ENCODE assay signal across 10 mouse cellular contexts in genomic region chr5:43855769-43856168, GRCm38 (mm10). TPM values are rescaled to one million over a fixed set of nuclear protein-coding genes. Genes with fewer than 3 reads are reported as not detected.
DNase-seq lines count a peak whose midpoint lies in the region; ATAC-seq and TF ChIP-seq lines count a peak whose summit lies in the region.
"Had no signal": no experiment of that assay in that cellular context is flagged by ENCODE, and none has a peak within 500 bp of the region (broad histone marks: within the 10 kb centered on the region; RNA-seq: fewer than 3 reads in every experiment).

No protein-coding gene starts in this region.

- no peak for TF ChIP-seq POLR2A in bone marrow macrophage, adult 2 months (IDR thresholded peaks at IDR 0.05; ENCODE audit: borderline replicate concordance, low read depth, low read length)

- no peak overlapping the region for H3K4me3 ChIP-seq in lung, embryonic 15.5 days
- H3K4me3 ChIP-seq in bone marrow macrophage, adult 2 months (ENCODE audit: insufficient read depth, low read length) = no peak overlapping the region
- no peak overlapping the region for H3K4me3 ChIP-seq in liver, embryonic 16.5 days (ENCODE audit: low read depth, low read length)
- H3K4me3 ChIP-seq in stomach, embryonic 16.5 days (replicated peaks; ENCODE audit: low read length) = no peak overlapping the region
- H3K4me3 ChIP-seq in midbrain, embryonic 16.5 days (ENCODE audit: low read depth, low read length) = no peak overlapping the region

- WGBS in lung, embryonic 15.5 days = 10% methylated on average over 2 of the region's 2 CpGs
- WGBS in liver, embryonic 16.5 days (ENCODE audit: insufficient replicate concordance) = 17% methylated on average over 2 of the region's 2 CpGs
- 9% methylated on average over 2 of the region's 2 CpGs for WGBS in stomach, embryonic 16.5 days
- 85% methylated on average over 2 of the region's 2 CpGs for WGBS in midbrain, embryonic 16.5 days

- no peak overlapping the region for H3K4me2 ChIP-seq in lung, embryonic 15.5 days
- no peak overlapping the region for H3K4me2 ChIP-seq in liver, embryonic 16.5 days (ENCODE audit: low read depth, low read length)
- no peak overlapping the region for H3K4me2 ChIP-seq in stomach, embryonic 16.5 days (ENCODE audit: low read depth, low read length)
- no peak overlapping the region for H3K4me2 ChIP-seq in midbrain, embryonic 16.5 days (ENCODE audit: low read length)

- peaks cover 7% of the 10 kb centered on the region; the same call in 1 of the 2 replicates for H3K4me1 ChIP-seq in lung, embryonic 15.5 days
- H3K4me1 ChIP-seq in bone marrow macrophage, adult 2 months (ENCODE audit: control insufficient read depth, insufficient read depth, low read length) = peaks cover 28% of the 10 kb centered on the region
- H3K4me1 ChIP-seq in liver, embryonic 16.5 days (ENCODE audit: control insufficient read depth, low read depth, low read length) = no peaks in the 10 kb centered on the region
- H3K4me1 ChIP-seq in stomach, embryonic 16.5 days (ENCODE audit: control insufficient read depth, insufficient read depth, low read length) = no peaks in the 10 kb centered on the region
- H3K4me1 ChIP-seq in midbrain, embryonic 16.5 days (ENCODE audit: control insufficient read depth, insufficient read depth, low read length) = no peaks in the 10 kb centered on the region

- H3K27ac ChIP-seq in lung, embryonic 15.5 days = peak overlapping the region; percentile 37; the same call in 1 of the 2 replicates
- peak overlapping the region; percentile 68 for H3K27ac ChIP-seq in bone marrow macrophage, adult 2 months (ENCODE audit: insufficient read depth, low read depth, low read length)
- H3K27ac ChIP-seq in liver, embryonic 16.5 days (ENCODE audit: low read length) = no peak overlapping the region
- no peak overlapping the region for H3K27ac ChIP-seq in stomach, embryonic 16.5 days (ENCODE audit: low read length)
- no peak overlapping the region for H3K27ac ChIP-seq in midbrain, embryonic 16.5 days (ENCODE audit: low read length)

- H3K27me3 ChIP-seq in lung, embryonic 15.5 days = no peaks in the 10 kb centered on the region
- H3K27me3 ChIP-seq in liver, embryonic 16.5 days (ENCODE audit: control insufficient read depth, insufficient read depth, low read depth, low read length) = no peaks in the 10 kb centered on the region
- no peaks in the 10 kb centered on the region for H3K27me3 ChIP-seq in stomach, embryonic 16.5 days (ENCODE audit: control insufficient read depth, insufficient read depth, low read length)
- no peaks in the 10 kb centered on the region for H3K27me3 ChIP-seq in midbrain, embryonic 16.5 days (ENCODE audit: control insufficient read depth, insufficient read depth, low read depth, low read length)

- H3K36me3 ChIP-seq in lung, embryonic 15.5 days = no peaks in the 10 kb centered on the region
- no peaks in the 10 kb centered on the region for H3K36me3 ChIP-seq in liver, embryonic 16.5 days (ENCODE audit: control insufficient read depth, insufficient read depth)
- H3K36me3 ChIP-seq in stomach, embryonic 16.5 days (ENCODE audit: control insufficient read depth, insufficient read depth, low read length) = no peaks in the 10 kb centered on the region
- no peaks in the 10 kb centered on the region for H3K36me3 ChIP-seq in midbrain, embryonic 16.5 days (ENCODE audit: control insufficient read depth, insufficient read depth, low read length)

- no peak for DNase-seq in lung, postnatal 14 days
- no peak for DNase-seq in retina, postnatal 1 day
- DNase-seq: cerebellum, adult 11 months had no signal

- H3K9ac ChIP-seq in lung, embryonic 15.5 days = no peak overlapping the region
- H3K9ac ChIP-seq in liver, embryonic 16.5 days (ENCODE audit: low read depth, low read length) = no peak overlapping the region
- no peak overlapping the region for H3K9ac ChIP-seq in stomach, embryonic 16.5 days (ENCODE audit: low read length)
- no peak overlapping the region for H3K9ac ChIP-seq in midbrain, embryonic 16.5 days (ENCODE audit: low read depth, low read length)

- ATAC-seq in lung, embryonic 15.5 days (ENCODE audit: borderline replicate concordance, extremely low read depth, low FRiP score, low TSS enrichment) = no peak; the same call in 1 of the 2 replicates
- ATAC-seq in liver, embryonic 16.5 days (ENCODE audit: low read depth) = peak; percentile 54; the same call in 1 of the 2 replicates
- ATAC-seq in stomach, embryonic 16.5 days (ENCODE audit: insufficient read depth, low FRiP score) = peak; percentile 58; the same call in 1 of the 2 replicates
- no peak for ATAC-seq in midbrain, embryonic 16.5 days

- no peaks in the 10 kb centered on the region for H3K9me3 ChIP-seq in lung, embryonic 15.5 days
- no peaks in the 10 kb centered on the region; the same call in 1 of the 2 replicates for H3K9me3 ChIP-seq in liver, embryonic 16.5 days (replicated peaks; ENCODE audit: control insufficient read depth, low read length)
- H3K9me3 ChIP-seq in stomach, embryonic 16.5 days (replicated peaks; ENCODE audit: control insufficient read depth, low read length) = no peaks in the 10 kb centered on the region; the same call in none of the 2 replicates
- no peaks in the 10 kb centered on the region for H3K9me3 ChIP-seq in midbrain, embryonic 16.5 days (replicated peaks; ENCODE audit: control insufficient read depth, low read length, poor library complexity, severe bottlenecking)

- TF ChIP-seq CTCF in bone marrow macrophage, adult 2 months (IDR thresholded peaks at IDR 0.05; ENCODE audit: low read depth, low read length) = no peak

RNA-seq across cellular contexts. Expression of gene Cd38, which starts 12.6 kb away (rescaled TPM):
- 27.2 and 28.3 TPM in 2 replicates for polyA plus RNA-seq in lung, embryonic 15.5 days (2015; fragmentation: Nextera tagmentation; extraction: Ambion mirVana)
- polyA plus RNA-seq in bone marrow macrophage, adult 2 months (2012; ENCODE audit: insufficient read depth, insufficient read length, missing spikeins) = not detected in 2 replicates
- 15.3 and 16.6 TPM in 2 replicates for polyA plus RNA-seq in liver, embryonic 16.5 days (2015; fragmentation: Nextera tagmentation; extraction: Ambion mirVana)
- polyA plus RNA-seq in stomach, embryonic 16.5 days (2015; fragmentation: Nextera tagmentation; extraction: Ambion mirVana) = 14.2 and 14.3 TPM in 2 replicates
- 1.9 and 2.4 TPM in 2 replicates for polyA plus RNA-seq in midbrain, embryonic 16.5 days (2015; fragmentation: Nextera tagmentation; extraction: Ambion mirVana)

RNA-seq across cellular contexts. Expression of gene Fbxl5, which starts 34.3 kb away (rescaled TPM):
- polyA plus RNA-seq in lung, embryonic 15.5 days (2015; fragmentation: Nextera tagmentation; extraction: Ambion mirVana) = 67.4 and 70.4 TPM in 2 replicates
- polyA plus RNA-seq in bone marrow macrophage, adult 2 months (2012; ENCODE audit: insufficient read depth, insufficient read length, missing spikeins) = 46.5 and 47.2 TPM in 2 replicates
- 20.9 and 21.2 TPM in 2 replicates for polyA plus RNA-seq in liver, embryonic 16.5 days (2015; fragmentation: Nextera tagmentation; extraction: Ambion mirVana)
- polyA plus RNA-seq in stomach, embryonic 16.5 days (2015; fragmentation: Nextera tagmentation; extraction: Ambion mirVana) = 58.7 and 62.1 TPM in 2 replicates
- 84.5 and 85.1 TPM in 2 replicates for polyA plus RNA-seq in midbrain, embryonic 16.5 days (2015; fragmentation: Nextera tagmentation; extraction: Ambion mirVana)

RNA-seq across cellular contexts. Expression of gene Bst1, which starts 37.1 kb away (rescaled TPM):
- 1.4 and 2.4 TPM in 2 replicates for polyA plus RNA-seq in lung, embryonic 15.5 days (2015; fragmentation: Nextera tagmentation; extraction: Ambion mirVana)
- polyA plus RNA-seq in bone marrow macrophage, adult 2 months (2012; ENCODE audit: insufficient read depth, insufficient read length, missing spikeins) = 33.5 and 34.6 TPM in 2 replicates
- polyA plus RNA-seq in liver, embryonic 16.5 days (2015; fragmentation: Nextera tagmentation; extraction: Ambion mirVana) = 1.6 and 1.8 TPM in 2 replicates
- 3.0 and 5.1 TPM in 2 replicates for polyA plus RNA-seq in stomach, embryonic 16.5 days (2015; fragmentation: Nextera tagmentation; extraction: Ambion mirVana)
- polyA plus RNA-seq in midbrain, embryonic 16.5 days (2015; fragmentation: Nextera tagmentation; extraction: Ambion mirVana) = 0.06 TPM in 1 of 2 replicates, not detected in the other
- polyA plus RNA-seq: hindbrain, embryonic 11.5 days; neural tube, embryonic 14.5 days had no signal

RNA-seq across cellular contexts. Expression of gene Gm7879, which starts 57.2 kb away (rescaled TPM):
- 0.42 TPM in 1 of 2 replicates, not detected in the other for polyA plus RNA-seq in lung, embryonic 15.5 days (2015; fragmentation: Nextera tagmentation; extraction: Ambion mirVana)
- not detected in 2 replicates for polyA plus RNA-seq in bone marrow macrophage, adult 2 months (2012; ENCODE audit: insufficient read depth, insufficient read length, missing spikeins)
- polyA plus RNA-seq in liver, embryonic 16.5 days (2015; fragmentation: Nextera tagmentation; extraction: Ambion mirVana) = 0.93 TPM in 1 of 2 replicates, not detected in the other
- 0.85 and 2.9 TPM in 2 replicates for polyA plus RNA-seq in stomach, embryonic 16.5 days (2015; fragmentation: Nextera tagmentation; extraction: Ambion mirVana)
- polyA plus RNA-seq in midbrain, embryonic 16.5 days (2015; fragmentation: Nextera tagmentation; extraction: Ambion mirVana) = 0.39 and 0.46 TPM in 2 replicates
- polyA plus RNA-seq: neural tube, embryonic 14.5 days had no signal

Comparison
In these comparisons a context has a peak if more than half of its experiments do, and no peak if none do; other contexts are left out.
1. ATAC-seq: peak in liver, embryonic 16.5 days (single experiment) and stomach, embryonic 16.5 days (single experiment); none in lung, embryonic 15.5 days (single experiment) and midbrain, embryonic 16.5 days (single experiment).
2. H3K27ac ChIP-seq: peak in lung, embryonic 15.5 days (single experiment) and bone marrow macrophage, adult 2 months (single experiment); none in liver, embryonic 16.5 days (single experiment), stomach, embryonic 16.5 days (single experiment) and midbrain, embryonic 16.5 days (single experiment).